Mouse (Mus musculus) Muller cell, postnatal 12 days (primary cell): ENCODE results near the gene Ceacam15.
"Not testable (repeated sequence)": the region's sequence is repeated elsewhere in the genome, so short reads cannot be mapped to it uniquely, and the experiment has no call there.

Experiments
- DNase-seq: peaks from one replicate; pipeline ENCODE4 v3.0.0-alpha.2; 2015; ENCODE audit errors: inconsistent ontology term

Ceacam15 gene

DNA sequence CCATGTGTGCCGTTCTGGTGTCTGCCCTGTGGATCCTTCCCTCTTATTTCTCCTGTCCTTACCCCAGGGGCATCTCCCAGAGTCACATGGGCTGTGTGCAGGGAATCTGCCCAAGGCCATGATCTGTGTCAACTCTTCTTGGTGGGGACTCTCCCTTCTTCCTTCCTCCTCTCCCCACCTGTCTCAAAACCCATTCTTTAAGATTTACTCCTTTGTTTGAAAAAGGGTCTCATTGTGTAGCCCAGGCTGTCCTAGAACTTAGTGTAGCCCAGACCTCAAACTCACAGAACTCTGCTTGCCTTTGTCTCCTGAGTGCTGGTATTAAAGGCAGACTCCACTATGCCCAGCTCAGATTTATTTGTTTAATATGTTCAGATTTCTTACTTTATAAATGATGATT, at the start of gene Ceacam15:
Gene Ceacam15 (minus strand): TSS at position 101 of the 400 bp plus-strand sequence.
- no peak for DNase-seq

DNA sequence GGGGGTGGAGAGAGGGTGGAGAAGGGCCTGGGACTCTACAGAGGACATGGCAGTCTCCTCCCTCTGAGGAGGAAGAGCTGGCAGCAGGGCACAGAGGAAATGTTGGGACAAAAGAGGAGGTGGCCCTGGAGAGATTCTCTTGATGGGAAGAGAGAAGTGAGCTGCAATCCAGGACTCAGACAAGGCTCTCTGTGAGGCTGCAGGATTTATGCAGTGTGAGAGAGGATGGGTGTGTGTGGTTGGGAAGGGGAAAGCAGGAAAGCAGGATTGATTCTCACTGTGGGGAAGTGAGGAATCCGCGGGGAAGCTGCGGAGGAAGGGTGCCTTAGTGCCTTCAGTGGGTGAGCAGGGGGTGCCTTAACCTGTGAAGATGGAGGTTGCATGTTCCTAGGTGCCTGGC, 47.0 kb upstream of the Ceacam15 start:
- DNase-seq: not testable (repeated sequence)

DNA sequence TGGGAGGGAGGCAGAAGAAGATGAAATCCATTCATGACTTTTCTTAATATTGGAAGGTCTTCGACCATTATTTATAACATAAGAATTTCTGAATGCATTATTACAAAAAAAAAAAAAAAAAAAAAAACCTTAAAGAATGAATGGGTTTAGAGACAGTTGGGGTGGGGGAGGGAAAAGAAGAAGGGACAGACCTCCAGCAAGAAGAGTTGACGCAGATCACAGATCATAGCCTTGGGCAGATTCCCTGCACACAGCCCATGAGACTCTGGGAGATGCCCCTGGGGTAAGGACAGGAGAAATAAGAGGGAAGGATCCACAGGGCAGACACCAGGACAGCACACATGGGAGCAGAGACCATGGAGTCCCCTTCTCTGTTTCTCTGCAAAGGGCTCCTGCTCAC, 46.1 kb upstream of the Ceacam15 start, which contains the start of gene Ceacam9:
Gene Ceacam9 (plus strand): TSS at position 301 of the 400 bp plus-strand sequence.
- no peak for DNase-seq

DNA sequence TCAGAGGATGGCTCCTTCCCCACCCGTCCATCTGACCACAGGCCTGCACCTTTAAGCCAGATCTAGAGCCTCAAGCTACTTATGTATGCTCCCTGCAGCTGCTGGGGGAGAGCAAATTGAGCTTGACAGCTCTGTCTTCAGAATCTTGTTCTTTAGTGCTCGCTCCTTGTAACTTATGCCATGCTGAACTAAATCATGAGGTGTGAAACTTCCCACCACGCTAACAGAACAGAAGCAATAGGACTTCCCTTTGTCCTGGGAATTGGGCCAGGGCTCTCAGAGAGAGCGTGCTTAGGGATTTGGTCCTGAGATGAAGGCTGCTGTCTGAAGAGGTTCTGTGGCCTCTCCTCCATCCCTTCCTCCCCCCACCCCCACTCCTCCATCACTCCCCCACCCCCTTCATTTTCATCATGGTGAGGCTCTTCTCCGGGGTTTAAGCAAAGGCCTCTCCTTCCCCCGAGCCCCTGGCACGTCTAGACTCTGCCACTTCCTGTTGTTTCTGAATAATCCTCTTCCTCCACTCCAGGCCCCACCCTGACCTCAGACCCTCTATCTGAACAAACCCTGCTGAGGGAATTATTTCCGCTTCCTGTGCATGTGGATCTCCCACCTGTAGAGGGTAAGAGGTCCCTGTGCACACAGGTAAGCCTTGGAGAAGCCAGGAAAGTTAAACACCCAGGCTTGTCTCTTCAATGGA, 41.1 kb upstream of the Ceacam15 start:
- not testable (repeated sequence) for DNase-seq

DNA sequence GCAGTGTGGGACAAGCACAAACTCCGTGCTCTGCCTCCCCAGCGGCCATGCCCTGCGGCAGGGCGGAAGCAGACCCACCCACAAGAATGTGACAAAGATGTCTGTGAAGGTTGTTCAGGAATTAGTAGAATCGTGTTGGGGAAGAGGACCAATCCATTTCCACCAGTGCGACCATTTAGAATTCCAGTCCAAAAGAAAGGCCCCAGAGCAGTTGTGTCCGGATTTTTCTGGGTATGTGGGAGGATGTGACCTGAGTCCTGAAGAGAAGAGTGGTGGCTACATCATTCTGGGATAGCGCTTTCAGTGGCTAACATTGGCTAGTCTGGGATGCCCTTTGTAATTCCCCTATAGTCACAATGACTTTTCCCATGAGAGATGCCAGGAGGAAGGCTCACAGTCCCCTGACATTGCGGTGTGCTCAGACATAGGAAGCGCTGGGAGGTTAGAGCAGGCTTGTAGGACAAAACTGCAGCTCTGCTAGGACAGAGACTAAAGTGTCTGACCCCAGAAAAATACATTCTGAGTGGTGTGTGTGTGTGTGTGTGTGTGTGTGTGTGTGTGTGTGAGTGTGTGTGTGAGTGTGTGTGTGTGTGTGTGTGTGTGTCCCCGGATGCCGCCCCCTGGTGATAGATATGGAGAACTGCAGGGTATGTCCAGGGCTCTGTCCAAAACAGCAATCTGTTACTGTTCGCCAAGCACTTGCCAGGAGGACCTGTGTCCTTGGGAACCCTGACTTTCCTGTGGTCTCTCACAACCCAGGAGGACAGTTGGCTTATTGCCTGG, 37.3 kb upstream of the Ceacam15 start:
- DNase-seq: no peak

DNA sequence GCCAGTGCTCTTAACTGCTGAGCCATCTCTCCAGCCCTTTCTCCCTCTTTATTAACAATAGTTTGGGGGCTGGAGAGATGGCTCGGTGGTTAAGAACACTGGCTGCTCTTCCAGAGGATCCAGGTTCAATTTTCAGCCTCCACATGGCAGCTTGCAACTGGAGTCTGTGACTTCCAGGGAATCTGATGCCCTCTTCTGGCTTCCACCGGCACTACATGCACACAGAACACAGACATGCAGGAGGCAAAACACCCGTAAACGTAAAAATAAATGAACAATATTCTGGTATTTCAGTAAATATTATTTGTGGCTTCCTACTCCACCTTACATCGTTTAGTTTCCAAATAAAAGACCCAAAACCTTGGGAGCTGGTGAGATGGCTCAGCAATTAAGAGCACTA, 35.1 kb upstream of the Ceacam15 start:
- DNase-seq: no peak

DNA sequence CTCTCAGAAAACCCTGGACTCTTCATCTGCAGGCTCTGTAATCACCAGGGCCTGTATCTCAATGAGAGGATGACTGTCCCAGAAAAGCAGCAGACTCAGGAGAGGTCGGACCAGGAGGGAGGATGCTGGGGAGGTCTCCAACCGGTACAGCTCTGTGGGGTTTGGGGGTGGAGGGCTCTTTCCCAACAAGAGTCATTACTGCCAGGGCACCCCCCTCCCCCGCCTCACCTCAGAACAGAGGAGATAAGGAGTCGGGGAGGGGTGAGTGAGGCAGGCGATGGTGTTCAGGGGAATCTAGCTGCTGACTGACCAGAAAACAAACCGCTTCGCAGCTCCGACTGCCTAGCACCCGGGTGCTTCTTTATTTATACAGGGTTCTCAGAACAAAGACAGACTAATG, 32.7 kb upstream of the Ceacam15 start:
- no peak for DNase-seq

DNA sequence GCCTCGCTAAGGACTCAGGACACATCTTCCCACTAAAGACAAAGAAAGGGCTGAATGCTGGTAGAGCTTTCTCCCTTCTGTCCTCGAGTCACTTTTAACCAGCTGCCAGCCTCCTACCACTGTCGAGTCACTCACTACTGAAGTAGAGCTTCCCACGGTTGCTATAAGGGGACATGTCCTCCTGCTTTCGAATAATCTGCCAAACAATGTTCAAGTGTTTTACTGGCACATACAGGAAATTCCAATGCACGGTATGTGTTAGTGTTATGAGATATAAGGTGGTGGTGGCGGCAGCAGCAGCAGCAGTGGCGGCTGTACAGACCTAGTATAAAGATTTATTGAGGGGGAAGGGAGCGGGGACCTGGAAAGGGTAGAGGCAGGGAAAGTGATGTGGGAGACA, 30.9 kb upstream of the Ceacam15 start:
- DNase-seq: no peak

DNA sequence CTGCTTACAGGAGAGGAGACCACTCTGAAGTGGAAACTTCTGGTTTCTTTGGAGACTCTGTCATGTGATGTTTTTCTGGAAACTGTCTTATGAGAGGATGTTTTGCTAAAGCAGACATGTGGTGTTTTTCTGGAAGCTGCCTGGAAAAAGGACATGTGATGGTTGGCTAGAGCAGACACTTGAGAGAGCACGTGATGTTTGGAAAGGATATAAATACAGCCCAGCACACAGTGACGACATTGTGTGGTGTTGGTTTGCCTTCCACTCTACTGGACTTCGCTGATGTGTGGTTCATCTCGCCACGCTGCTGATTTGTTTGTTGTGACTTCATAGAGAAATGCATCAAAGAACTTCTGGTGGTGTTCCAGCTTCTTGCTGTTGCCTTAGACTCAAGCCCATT, 25.1 kb upstream of the Ceacam15 start:
- no peak for DNase-seq

DNA sequence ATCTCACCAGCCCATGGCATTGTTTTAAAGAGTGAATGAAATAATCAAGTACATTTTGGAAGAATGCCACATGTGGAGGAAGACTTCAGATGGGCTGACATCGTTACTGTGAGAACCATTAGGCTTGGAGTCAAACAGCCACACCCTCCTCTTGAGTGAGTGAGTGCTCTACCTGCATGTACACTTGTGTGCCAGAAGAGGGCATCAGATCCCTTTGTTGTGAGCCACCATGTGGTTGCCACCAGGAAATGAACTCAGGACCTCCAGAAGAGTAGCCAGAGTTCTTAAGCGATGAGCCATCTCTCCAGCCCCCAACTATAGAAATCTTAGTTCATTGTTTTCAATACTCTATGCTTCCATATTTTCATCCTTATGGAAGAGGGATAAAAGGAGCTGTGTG, 23.5 kb upstream of the Ceacam15 start:
- no peak for DNase-seq

DNA sequence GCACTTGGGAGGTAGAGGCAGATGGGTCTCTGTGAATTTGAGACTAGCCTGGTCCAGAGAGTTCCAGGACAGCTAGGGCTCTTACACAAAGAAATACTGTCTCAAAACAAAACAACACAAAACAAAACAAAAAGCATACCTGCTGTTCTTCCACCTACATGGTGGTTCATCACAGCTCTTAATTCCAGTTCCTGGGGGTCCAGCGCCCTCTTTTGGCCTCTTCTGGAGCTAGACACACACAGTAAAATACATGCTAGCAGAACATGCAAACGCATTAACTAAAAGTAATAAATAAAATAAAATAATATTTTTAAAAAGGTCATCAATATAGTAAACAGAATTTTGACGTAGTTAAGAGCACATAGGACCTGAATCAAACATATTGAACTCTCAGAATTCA, 19.5 kb upstream of the Ceacam15 start:
- no peak for DNase-seq

DNA sequence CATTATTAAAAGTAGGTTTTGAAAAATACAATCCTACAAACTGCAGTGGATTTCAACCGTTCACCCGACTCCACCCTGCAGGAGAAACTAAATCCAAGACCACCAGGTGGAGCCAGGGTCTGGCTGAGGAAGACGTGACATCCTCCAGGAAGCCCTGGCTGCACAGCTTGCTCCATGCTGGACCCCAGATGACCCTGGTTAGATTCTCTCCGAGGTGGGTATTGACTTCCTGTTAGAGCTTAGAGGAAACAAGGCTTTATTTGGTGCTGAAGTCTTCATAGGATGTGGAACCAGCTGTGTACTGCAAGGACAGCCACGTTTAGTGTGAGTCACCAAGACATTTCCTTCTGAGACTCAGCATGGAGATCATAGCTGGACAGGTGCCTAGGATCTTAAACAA, 13.7 kb upstream of the Ceacam15 start:
- DNase-seq: no peak

DNA sequence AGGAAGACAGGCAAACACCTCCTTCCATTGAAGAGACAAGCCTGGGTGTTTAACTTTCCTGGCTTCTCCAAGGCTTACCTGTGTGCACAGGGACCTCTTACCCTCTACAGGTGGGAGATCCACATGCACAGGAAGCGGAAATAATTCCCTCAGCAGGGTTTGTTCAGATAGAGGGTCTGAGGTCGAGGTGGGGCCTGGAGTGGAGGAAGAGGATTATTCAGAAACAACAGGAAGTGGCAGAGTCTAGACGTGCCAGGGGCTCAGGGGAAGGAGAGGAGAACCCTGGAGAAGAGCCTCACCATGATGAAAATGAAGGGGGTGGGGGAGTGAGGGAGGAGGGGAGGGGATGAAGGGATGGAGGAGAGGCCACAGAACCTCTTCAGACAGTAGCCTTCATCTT, 4.7 kb upstream of the Ceacam15 start:
- not testable (repeated sequence) for DNase-seq

DNA sequence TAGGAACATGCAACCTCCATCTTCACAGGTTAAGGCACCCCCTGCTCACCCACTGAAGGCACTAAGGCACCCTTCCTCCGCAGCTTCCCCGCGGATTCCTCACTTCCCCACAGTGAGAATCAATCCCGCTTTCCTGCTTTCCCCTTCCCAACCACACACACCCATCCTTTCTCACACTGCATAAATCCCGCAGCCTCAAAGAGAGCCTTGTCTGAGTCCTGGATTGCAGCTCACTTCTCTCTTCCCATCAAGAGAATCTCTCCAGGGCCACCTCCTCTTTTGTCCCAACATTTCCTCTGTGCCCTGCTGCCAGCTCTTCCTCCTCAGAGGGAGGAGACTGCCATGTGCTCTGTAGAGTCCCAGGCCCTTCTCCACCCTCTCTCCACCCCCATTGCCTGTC, 806 bp downstream of the Ceacam15 start:
- not testable (repeated sequence) for DNase-seq

DNA sequence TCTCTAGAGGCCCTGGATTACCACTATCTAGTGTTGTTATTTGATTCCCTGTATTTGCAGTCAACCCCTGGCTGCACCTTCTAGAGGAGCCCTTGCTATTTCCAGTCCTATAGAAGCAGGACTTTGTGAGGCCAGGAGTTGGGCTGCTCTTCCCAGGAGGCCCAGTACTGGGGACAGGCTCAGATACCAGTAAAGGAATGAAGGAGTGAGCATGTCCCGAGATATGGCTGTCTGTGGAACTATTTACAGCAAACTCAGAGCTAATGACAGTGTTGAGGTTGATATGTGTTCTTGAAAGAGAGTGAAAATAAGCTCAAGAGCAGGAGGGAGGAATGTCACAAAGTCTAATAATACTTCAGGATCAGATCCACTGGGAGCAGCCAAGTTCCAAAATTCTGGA, 1.7 kb downstream of the Ceacam15 start:
- DNase-seq: no peak

DNA sequence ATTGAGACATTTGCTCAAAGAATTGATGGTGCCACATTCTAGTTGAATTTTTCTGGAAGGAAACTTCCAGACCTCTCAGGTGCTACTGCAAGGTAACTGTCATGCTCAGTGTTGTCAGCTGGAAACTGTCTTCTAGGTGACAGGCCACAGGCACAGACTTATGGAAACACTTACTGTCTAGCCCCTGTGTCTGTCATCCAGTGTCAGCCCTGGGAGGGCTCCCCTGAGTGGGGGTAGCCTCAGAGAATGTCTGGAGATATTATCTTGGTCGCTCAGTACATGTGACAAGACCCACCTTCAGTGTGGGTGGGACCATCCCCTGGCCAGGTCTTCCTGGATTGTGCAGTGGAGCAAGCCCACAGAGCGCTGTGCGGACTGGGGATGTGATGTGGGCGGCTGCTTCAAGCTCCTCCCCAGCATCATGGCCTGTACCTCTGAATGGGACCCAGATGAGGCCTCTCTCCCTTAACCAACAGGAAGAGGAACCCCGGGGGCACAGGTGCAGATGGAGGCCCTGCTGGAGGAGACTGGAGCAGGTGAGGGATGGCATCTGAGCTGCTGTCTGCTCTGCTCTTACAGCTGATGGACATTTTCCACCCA, 7.1 kb downstream of the Ceacam15 start:
- not testable (repeated sequence) for DNase-seq

DNA sequence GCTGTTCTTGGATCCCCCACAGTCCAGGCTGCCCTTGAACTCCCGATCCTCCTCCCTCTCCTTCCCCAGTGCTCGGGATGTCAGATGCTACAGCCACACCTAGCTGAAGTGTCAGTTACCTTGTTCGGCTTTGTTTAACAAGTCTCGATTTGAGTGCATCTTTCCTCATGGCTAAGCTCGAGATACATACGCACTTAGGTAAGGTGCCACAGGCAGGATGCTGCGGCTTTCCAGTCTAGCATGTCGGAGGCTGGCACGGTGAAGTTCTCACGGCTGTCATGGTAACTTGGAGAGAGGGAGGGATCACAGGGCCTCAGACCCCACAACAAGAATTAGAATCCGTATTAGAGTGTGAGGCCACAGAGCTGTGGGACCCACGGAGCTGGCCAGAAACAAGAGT, 31.2 kb downstream of the Ceacam15 start:
- DNase-seq: no peak

DNA sequence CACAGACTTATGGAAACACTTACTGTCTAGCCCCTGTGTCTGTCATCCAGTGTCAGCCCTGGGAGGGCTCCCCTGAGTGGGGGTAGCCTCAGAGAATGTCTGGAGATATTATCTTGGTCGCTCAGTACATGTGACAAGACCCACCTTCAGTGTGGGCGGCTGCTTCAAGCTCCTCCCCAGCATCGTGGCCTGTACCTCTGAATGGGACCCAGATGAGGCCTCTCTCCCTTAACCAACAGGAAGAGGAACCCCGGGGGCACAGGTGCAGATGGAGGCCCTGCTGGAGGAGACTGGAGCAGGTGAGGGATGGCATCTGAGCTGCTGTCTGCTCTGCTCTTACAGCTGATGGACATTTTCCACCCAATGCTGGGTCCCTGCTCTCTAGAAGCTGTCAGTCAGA, 32.4 kb downstream of the Ceacam15 start:
- DNase-seq: not testable (repeated sequence)

DNA sequence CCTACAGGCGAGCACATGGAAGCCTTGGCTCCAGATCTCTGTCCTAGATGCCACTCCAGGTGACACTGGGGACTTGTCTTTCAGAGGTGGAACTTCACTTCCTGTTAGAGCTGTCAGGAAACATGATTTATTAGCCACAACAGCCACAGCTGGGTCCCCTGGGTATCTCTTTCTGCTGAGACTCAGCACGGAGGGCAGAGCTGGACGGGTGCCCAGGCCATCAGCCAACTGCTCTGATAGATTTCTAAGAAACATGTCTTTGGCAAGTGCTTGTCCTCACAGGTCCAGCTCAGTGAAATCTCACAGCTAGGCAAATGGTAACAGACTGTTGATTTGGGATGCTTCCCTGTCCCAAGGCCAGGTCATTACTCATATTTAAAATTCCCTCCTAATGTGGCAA, 36.5 kb downstream of the Ceacam15 start:
- DNase-seq: peak; percentile 76

DNA sequence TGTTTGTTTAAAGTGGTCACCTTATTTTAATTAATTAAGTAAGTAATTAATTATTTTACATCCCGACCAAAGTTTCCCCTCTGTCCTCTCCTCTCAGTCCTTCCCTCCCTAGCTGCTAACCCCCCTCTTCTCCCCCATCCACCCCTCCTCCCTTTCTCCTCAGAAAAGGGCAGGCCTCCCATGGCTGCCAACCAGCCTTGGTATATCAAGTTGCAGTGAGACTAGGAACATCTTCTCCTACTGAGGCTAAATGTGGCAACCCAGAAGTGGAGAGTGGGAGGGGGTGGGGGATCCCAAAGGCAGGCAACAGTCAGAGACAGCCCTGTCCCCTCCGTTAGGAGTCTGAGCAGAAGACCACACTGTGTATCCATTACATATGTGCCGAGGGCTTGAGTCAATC, 40.4 kb downstream of the Ceacam15 start:
- no peak for DNase-seq

DNA sequence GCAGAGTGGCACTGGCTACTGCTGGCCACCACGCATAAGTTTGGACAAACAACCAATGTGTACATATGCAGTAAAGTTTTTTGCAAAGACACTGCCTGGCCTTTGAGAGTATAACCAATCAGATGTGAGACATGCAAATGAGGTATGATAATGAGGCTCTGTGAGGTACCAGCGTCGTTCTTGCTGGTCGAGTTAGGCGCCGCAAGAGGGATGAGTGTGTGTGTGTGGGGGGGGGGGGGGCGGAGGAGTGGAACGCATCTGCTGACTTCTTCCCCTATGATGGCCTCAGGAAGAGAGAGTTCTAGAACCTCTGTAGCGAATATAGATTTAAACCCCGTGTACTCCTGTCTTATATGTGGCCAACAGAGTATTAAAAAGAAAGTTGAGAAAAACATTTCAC, 41.6 kb downstream of the Ceacam15 start:
- not testable (repeated sequence) for DNase-seq

DNA sequence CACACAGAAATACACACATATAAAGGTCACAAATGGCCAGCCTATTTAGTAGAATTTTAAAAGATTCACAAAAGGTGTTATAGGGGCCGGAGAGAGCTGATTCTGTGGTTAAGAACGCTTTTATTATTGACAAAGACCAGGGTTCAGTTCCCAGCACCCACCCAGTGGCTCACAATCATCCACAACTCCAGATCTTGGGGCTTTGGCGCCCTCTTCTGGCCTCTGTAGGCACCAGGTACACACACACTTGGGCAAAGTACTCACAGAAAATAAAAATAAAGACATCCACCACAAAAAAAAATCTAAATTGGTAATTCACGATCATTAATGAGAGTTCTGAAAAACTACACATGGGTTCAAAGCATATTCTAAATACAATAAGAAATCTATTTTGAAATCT, 43.6 kb downstream of the Ceacam15 start:
- no peak for DNase-seq

DNA sequence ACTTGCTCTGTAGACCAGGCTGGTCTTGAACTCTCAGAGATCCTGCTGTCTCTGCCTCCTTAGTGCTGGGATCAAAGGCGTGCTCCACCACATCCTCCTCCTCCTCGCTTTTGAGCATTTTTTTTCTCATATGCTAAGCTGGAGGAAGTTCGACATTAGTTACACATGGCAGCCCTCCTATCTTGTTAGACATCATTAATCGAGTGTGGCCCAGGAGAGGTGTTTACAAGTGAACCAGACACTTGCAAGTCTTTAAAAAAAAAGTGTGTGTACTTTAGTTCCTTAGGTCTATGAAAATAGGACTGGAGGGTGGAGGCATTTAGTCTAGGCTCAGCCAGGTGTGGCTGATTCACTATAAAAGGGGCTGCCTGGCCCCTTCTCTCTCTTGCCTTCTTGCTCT, 44.5 kb downstream of the Ceacam15 start:
- DNase-seq: no peak
